Mouse (Mus musculus) bone marrow, adult 2 months (tissue): ENCODE measurements around the gene Gm28043.

ENCODE experiments used
- CTCF ChIP-seq: fragments of 200-500 bp; IDR thresholded peaks from 2 replicates; pipeline ENCODE4 v1.5.1; 2011; ENCODE audit warnings: low read length, control low read depth; ENCODE audit not compliant: control insufficient read depth, insufficient read depth
- POLR2A ChIP-seq: fragments of 200-500 bp; IDR thresholded peaks from 2 replicates; pipeline ENCODE4 v1.6.1; 2011; ENCODE audit warnings: low read depth, mild to moderate bottlenecking, control low read depth, low read length, borderline replicate concordance; ENCODE audit not compliant: control insufficient read depth

DNA sequence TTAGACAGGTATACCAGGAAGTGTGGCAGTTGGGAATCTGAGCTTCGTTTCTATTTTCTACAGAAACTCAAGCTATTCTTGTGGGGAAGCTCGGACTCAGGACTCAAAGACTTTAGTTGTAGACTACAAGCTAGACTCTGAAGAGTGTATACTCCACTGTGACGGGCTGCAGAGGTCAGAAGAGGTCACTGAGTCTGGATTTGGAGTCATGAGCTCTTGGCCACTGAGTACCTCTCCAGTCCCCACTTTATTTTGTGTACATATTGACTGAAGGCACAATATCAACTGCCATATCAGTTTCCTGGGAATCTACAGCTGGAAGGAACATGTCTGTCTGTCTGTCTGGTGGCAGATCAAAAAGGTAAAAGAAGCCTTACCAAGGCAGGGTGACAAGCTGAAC, 4.6 kb downstream of the Gm28043 start:
- TF ChIP-seq CTCF (no peak), POLR2A (no peak)
